Mouse (Mus musculus): ENCODE data around the gene Ccdc121. TPM values are rescaled to one million over a fixed set of nuclear protein-coding genes. Genes with fewer than 3 reads are reported as not detected.
A peak's percentile ranks its signal among the peaks of the same experiment; 100 is the strongest.

Ccdc121 gene
- 0.24 and 0.34 TPM in 2 replicates for polyA plus RNA-seq (2015; fragmentation: Nextera tagmentation; extraction: Ambion mirVana)

- H3K4me1 ChIP-seq (replicated peaks): no peaks in the 10 kb centered on the region
- 47% methylated on average over 4 of the region's 4 CpGs for WGBS
- no peak for ATAC-seq (replicated peaks; ENCODE audit: insufficient number of reproducible peaks, insufficient read depth, low FRiP score, low read depth)
These were observed at the start of gene Ccdc121 for GRCm38 (mm10) chr1:181511307-181511706. TSS of gene Ccdc121 (minus strand) at chr1:181511451.

GRCm38 (mm10) chr1:181560325-181560724, 49.1 kb upstream of the Ccdc121 start:
- WGBS: 69% methylated on average over 6 of the region's 6 CpGs
- ATAC-seq (replicated peaks; ENCODE audit: insufficient number of reproducible peaks, insufficient read depth, low FRiP score, low read depth): no peak
- H3K4me2 ChIP-seq: no peak overlapping the region

More at GRCm38 (mm10) chr1:181511307-181511706, at the start of gene Ccdc121:
- Histone ChIP-seq H3K9ac (no peak within 1 kb of the TSS), H3K27me3 (no peaks in the 10 kb centered on the region), H3K9me3 (replicated peaks) (no peaks in the 10 kb centered on the region), H3K4me3 (no peak within 1 kb of the TSS), H3K27ac (no peak within 1 kb of the TSS), H3K36me3 (no peaks in the 10 kb centered on the region), H3K4me2 (0 out of 2 replicates have a peak within 1 kb of the TSS, but pooled peaks have one; percentile 19)

GRCm38 (mm10) chr1:181559655-181560054, 48.4 kb upstream of the Ccdc121 start:
- H3K4me1 ChIP-seq (replicated peaks): no peaks in the 10 kb centered on the region
- no peak overlapping the region for H3K9ac ChIP-seq
- H3K9me3 ChIP-seq (replicated peaks): no peaks in the 10 kb centered on the region
- no peak for ATAC-seq (replicated peaks; ENCODE audit: insufficient number of reproducible peaks, insufficient read depth, low FRiP score, low read depth)
- H3K36me3 ChIP-seq: no peaks in the 10 kb centered on the region
- 69% methylated on average over 10 of the region's 10 CpGs for WGBS
- H3K27me3 ChIP-seq: no peaks in the 10 kb centered on the region
- no peak overlapping the region for H3K27ac ChIP-seq
- no peak overlapping the region for H3K4me2 ChIP-seq
- no peak overlapping the region for H3K4me3 ChIP-seq

More at GRCm38 (mm10) chr1:181560325-181560724, 49.1 kb upstream of the Ccdc121 start:
- Histone ChIP-seq H3K9ac (no peak overlapping the region), H3K4me3 (no peak overlapping the region), H3K27ac (no peak overlapping the region), H3K9me3 (replicated peaks) (no peaks in the 10 kb centered on the region), H3K36me3 (no peaks in the 10 kb centered on the region), H3K4me1 (replicated peaks) (no peaks in the 10 kb centered on the region), H3K27me3 (no peaks in the 10 kb centered on the region)

GRCm38 (mm10) chr1:181555475-181555874, 44.2 kb upstream of the Ccdc121 start:
- H3K4me2 ChIP-seq: no peak overlapping the region
- ATAC-seq (replicated peaks; ENCODE audit: insufficient number of reproducible peaks, insufficient read depth, low FRiP score, low read depth): no peak
- 73% methylated on average over 5 of the region's 5 CpGs for WGBS

GRCm38 (mm10) chr1:181552533-181553410, 41.5 kb upstream of the Ccdc121 start:
- Histone ChIP-seq H3K4me3 (no peak overlapping the region), H3K9ac (no peak overlapping the region), H3K9me3 (replicated peaks) (no peaks in the 10 kb centered on the region), H3K4me1 (replicated peaks) (no peaks in the 10 kb centered on the region), H3K27me3 (no peaks in the 10 kb centered on the region), H3K4me2 (no peak overlapping the region), H3K36me3 (no peaks in the 10 kb centered on the region), H3K27ac (no peak overlapping the region)
- no peak for ATAC-seq (replicated peaks; ENCODE audit: insufficient number of reproducible peaks, insufficient read depth, low FRiP score, low read depth)
- WGBS: 30% methylated on average over 10 of the region's 10 CpGs

More at GRCm38 (mm10) chr1:181555475-181555874, 44.2 kb upstream of the Ccdc121 start:
- no peak overlapping the region for H3K9ac ChIP-seq
- H3K27ac ChIP-seq: no peak overlapping the region
- no peak overlapping the region for H3K4me3 ChIP-seq
- H3K4me1 ChIP-seq (replicated peaks): no peaks in the 10 kb centered on the region
- no peaks in the 10 kb centered on the region for H3K9me3 ChIP-seq (replicated peaks)
- no peaks in the 10 kb centered on the region for H3K36me3 ChIP-seq
- H3K27me3 ChIP-seq: no peaks in the 10 kb centered on the region

- no peak overlapping the region for H3K27ac ChIP-seq
- WGBS: 25% methylated on average over 5 of the region's 5 CpGs
These were observed 39.6 kb upstream of the Ccdc121 start for GRCm38 (mm10) chr1:181550826-181551225.

GRCm38 (mm10) chr1:181549987-181550386, 38.7 kb upstream of the Ccdc121 start:
- Histone ChIP-seq H3K27me3 (peaks cover under 1% of the 10 kb centered on the region; the same call in 1 of the 2 replicates), H3K4me3 (no peak overlapping the region), H3K9me3 (replicated peaks) (no peaks in the 10 kb centered on the region), H3K27ac (no peak overlapping the region), H3K4me1 (replicated peaks) (no peaks in the 10 kb centered on the region), H3K36me3 (no peaks in the 10 kb centered on the region), H3K9ac (no peak overlapping the region), H3K4me2 (no peak overlapping the region)
- 73% methylated on average over 8 of the region's 8 CpGs for WGBS
- no peak for ATAC-seq (replicated peaks; ENCODE audit: insufficient number of reproducible peaks, insufficient read depth, low FRiP score, low read depth)

More at GRCm38 (mm10) chr1:181550826-181551225, 39.6 kb upstream of the Ccdc121 start:
- ATAC-seq (replicated peaks; ENCODE audit: insufficient number of reproducible peaks, insufficient read depth, low FRiP score, low read depth): no peak
- Histone ChIP-seq H3K27me3 (no peaks in the 10 kb centered on the region), H3K9me3 (replicated peaks) (no peaks in the 10 kb centered on the region), H3K4me1 (replicated peaks) (no peaks in the 10 kb centered on the region), H3K4me2 (no peak overlapping the region), H3K36me3 (no peaks in the 10 kb centered on the region), H3K9ac (no peak overlapping the region), H3K4me3 (no peak overlapping the region)

GRCm38 (mm10) chr1:181545044-181545772, 34.0 kb upstream of the Ccdc121 start:
- Histone ChIP-seq H3K9ac (no peak overlapping the region), H3K27me3 (peaks cover 7% of the 10 kb centered on the region; the same call in 1 of the 2 replicates), H3K27ac (no peak overlapping the region), H3K4me2 (peak overlapping the region; percentile 27; the same call in 1 of the 2 replicates), H3K9me3 (replicated peaks) (no peaks in the 10 kb centered on the region), H3K4me3 (no peak overlapping the region), H3K4me1 (replicated peaks) (0 out of 2 replicates have a peak, but pooled peaks cover 4% of the 10 kb centered on the region), H3K36me3 (no peaks in the 10 kb centered on the region)
- 30% methylated on average over 23 of the region's 23 CpGs for WGBS
- 0 out of 2 replicates have a peak, but pooled peaks have one; percentile 31 for ATAC-seq (replicated peaks; ENCODE audit: insufficient number of reproducible peaks, insufficient read depth, low FRiP score, low read depth)

GRCm38 (mm10) chr1:181543711-181544383, 32.6 kb upstream of the Ccdc121 start:
- no peak for ATAC-seq (replicated peaks; ENCODE audit: insufficient number of reproducible peaks, insufficient read depth, low FRiP score, low read depth)
- peaks cover 7% of the 10 kb centered on the region; the same call in 1 of the 2 replicates for H3K27me3 ChIP-seq
- H3K27ac ChIP-seq: no peak overlapping the region
- H3K9ac ChIP-seq: no peak overlapping the region
- 65% methylated on average over 5 of the region's 5 CpGs for WGBS
- no peak overlapping the region for H3K4me2 ChIP-seq
- no peaks in the 10 kb centered on the region for H3K9me3 ChIP-seq (replicated peaks)
- H3K4me1 ChIP-seq (replicated peaks): 0 out of 2 replicates have a peak, but pooled peaks cover 4% of the 10 kb centered on the region
- no peaks in the 10 kb centered on the region for H3K36me3 ChIP-seq
- no peak overlapping the region for H3K4me3 ChIP-seq

- no peaks in the 10 kb centered on the region for H3K9me3 ChIP-seq (replicated peaks)
- H3K27me3 ChIP-seq: peaks cover 7% of the 10 kb centered on the region; the same call in 1 of the 2 replicates
- H3K4me3 ChIP-seq: no peak overlapping the region
- 58% methylated on average over 22 of the region's 22 CpGs for WGBS
- no peak overlapping the region for H3K4me2 ChIP-seq
- no peak overlapping the region for H3K9ac ChIP-seq
- no peak for ATAC-seq (replicated peaks; ENCODE audit: insufficient number of reproducible peaks, insufficient read depth, low FRiP score, low read depth)
- H3K36me3 ChIP-seq: no peaks in the 10 kb centered on the region
- H3K27ac ChIP-seq: no peak overlapping the region
- H3K4me1 ChIP-seq (replicated peaks): peaks cover 8% of the 10 kb centered on the region
These were observed 28.9 kb upstream of the Ccdc121 start for GRCm38 (mm10) chr1:181539846-181540769.

All from heart, embryonic 15.5 days (tissue).